Mouse (Mus musculus) midbrain, embryonic 12.5 days (tissue): ENCODE results near the gene Gm10377. TPM values are rescaled to one million over a fixed set of nuclear protein-coding genes. Genes with fewer than 3 reads are reported as not detected.
"Not testable (repeated sequence)": the region's sequence is repeated elsewhere in the genome, so short reads cannot be mapped to it uniquely, and the experiment has no call there.

Experiments used
- ATAC-seq: fragments of 200-750 bp; cut with Nextera tagmentation; 2 replicates; pipeline ENCODE4 v1.8.0; 2017; ENCODE audit warnings: low read depth, moderate TSS enrichment, moderate library complexity; ENCODE audit not compliant: low FRiP score
- H3K27ac ChIP-seq: fragments of 300-500 bp; sonication (generic); replicated peaks from 2 replicates; pipeline ENCODE4 v1.5.1; 2016; ENCODE audit warnings: mild to moderate bottlenecking
- H3K27me3 ChIP-seq: fragments of 300-500 bp; sonication (generic); 2 replicates; pipeline ENCODE4 v1.6.1; 2016; ENCODE audit warnings: mild to moderate bottlenecking
- H3K36me3 ChIP-seq: fragments of 300-500 bp; sonication (generic); 2 replicates; pipeline ENCODE4 v1.6.1; 2016
- H3K4me1 ChIP-seq: fragments of 300-500 bp; sonication (generic); 2 replicates; pipeline ENCODE4 v1.6.1; 2016
- H3K4me2 ChIP-seq: fragments of 300-500 bp; sonication (generic); replicated peaks from 2 replicates; pipeline ENCODE4 v1.6.1; 2016; ENCODE audit warnings: mild to moderate bottlenecking, moderate library complexity
- H3K4me3 ChIP-seq: fragments of 300-500 bp; sonication (generic); 2 replicates; pipeline ENCODE4 v1.5.1; 2016; ENCODE audit warnings: mild to moderate bottlenecking
- H3K9ac ChIP-seq: fragments of 300-500 bp; sonication (generic); replicated peaks from 2 replicates; pipeline ENCODE4 v1.6.1; 2016; ENCODE audit warnings: mild to moderate bottlenecking, moderate library complexity
- H3K9me3 ChIP-seq: fragments of 300-500 bp; sonication (generic); 2 replicates; pipeline ENCODE4 v1.6.1; 2016; ENCODE audit warnings: mild to moderate bottlenecking
- WGBS: fragments of 180-500 bp; shearing (Covaris S2); methylation state at CpG from one replicate; pipeline ENCODE4 v1.1.7; 2016; 5-methylcytosine and 5-hydroxymethylcytosine counted together
- polyA plus RNA-seq: library from polyadenylated mRNA; unstranded; fragments of >200 nt; fragmentation: Nextera tagmentation; extraction: Ambion mirVana; gene quantifications from 2 replicates; pipeline ENCODE4 v1.2.1, GENCODE M21; 2016

Gm10377 gene
- polyA plus RNA-seq, result not detected in 2 replicates

GRCm38 (mm10) chr14:42797887-42798286 is at the start of gene Gm10377:
TSS of gene Gm10377 (minus strand) at chr14:42797987.
- not testable (repeated sequence) for H3K4me2 ChIP-seq, ATAC-seq, H3K4me1 ChIP-seq, H3K27ac ChIP-seq, H3K27me3 ChIP-seq, H3K9ac ChIP-seq, H3K36me3 ChIP-seq, H3K9me3 ChIP-seq, H3K4me3 ChIP-seq

- not testable (repeated sequence) for H3K9ac ChIP-seq, H3K4me1 ChIP-seq, H3K4me3 ChIP-seq, H3K27ac ChIP-seq, H3K4me2 ChIP-seq, H3K9me3 ChIP-seq, H3K27me3 ChIP-seq, H3K36me3 ChIP-seq, ATAC-seq
- 60% methylated on average over 1 of the region's 1 CpGs for WGBS
These were observed 29.1 kb downstream of the Gm10377 start, which contains the start of gene Gm3015 for GRCm38 (mm10) chr14:42768721-42769120. TSS of gene Gm3015 (minus strand) at chr14:42768821.

Other genes with a start within 250 kb of the Gm10377 start
- not detected in 2 replicates for gene Gm17124, start 198.1 kb downstream of the Gm10377 start, polyA plus RNA-seq
- not detected in 2 replicates for gene Gm3633, start 156.1 kb downstream of the Gm10377 start, polyA plus RNA-seq
- not detected in 2 replicates for gene Gm10378, start 142.0 kb downstream of the Gm10377 start, polyA plus RNA-seq
- gene Gm3015, start 29.2 kb downstream of the Gm10377 start, polyA plus RNA-seq, result not detected in 2 replicates
- gene Gm21977, start 55.5 kb upstream of the Gm10377 start, polyA plus RNA-seq, result not detected in 2 replicates
- gene Gm8082, start 195.6 kb upstream of the Gm10377 start, polyA plus RNA-seq, result not detected in 2 replicates
- not detected in 2 replicates for gene Gm10376, start 217.6 kb upstream of the Gm10377 start, polyA plus RNA-seq